Mouse (Mus musculus): ENCODE data around the gene Nkx1-2.

GRCm38 (mm10) chr7:132551351-132552126, 47.9 kb downstream of the Nkx1-2 start:
- TF ChIP-seq CTCF (IDR thresholded peaks at IDR 0.05; ENCODE audit: low read depth, low read length): peak; percentile 95
- no peak for TF ChIP-seq POLR2A (IDR thresholded peaks at IDR 0.05; ENCODE audit: insufficient read depth, low read length)

Data from ES-Bruce4 (cell line).